Mouse (Mus musculus): ENCODE data around the gene Sh3d19. TPM values are rescaled to one million over a fixed set of nuclear protein-coding genes. Genes with fewer than 3 reads are reported as not detected.

The Sh3d19 gene
- total RNA-seq (2017): 3.6 and 3.9 TPM in 2 replicates

DNA sequence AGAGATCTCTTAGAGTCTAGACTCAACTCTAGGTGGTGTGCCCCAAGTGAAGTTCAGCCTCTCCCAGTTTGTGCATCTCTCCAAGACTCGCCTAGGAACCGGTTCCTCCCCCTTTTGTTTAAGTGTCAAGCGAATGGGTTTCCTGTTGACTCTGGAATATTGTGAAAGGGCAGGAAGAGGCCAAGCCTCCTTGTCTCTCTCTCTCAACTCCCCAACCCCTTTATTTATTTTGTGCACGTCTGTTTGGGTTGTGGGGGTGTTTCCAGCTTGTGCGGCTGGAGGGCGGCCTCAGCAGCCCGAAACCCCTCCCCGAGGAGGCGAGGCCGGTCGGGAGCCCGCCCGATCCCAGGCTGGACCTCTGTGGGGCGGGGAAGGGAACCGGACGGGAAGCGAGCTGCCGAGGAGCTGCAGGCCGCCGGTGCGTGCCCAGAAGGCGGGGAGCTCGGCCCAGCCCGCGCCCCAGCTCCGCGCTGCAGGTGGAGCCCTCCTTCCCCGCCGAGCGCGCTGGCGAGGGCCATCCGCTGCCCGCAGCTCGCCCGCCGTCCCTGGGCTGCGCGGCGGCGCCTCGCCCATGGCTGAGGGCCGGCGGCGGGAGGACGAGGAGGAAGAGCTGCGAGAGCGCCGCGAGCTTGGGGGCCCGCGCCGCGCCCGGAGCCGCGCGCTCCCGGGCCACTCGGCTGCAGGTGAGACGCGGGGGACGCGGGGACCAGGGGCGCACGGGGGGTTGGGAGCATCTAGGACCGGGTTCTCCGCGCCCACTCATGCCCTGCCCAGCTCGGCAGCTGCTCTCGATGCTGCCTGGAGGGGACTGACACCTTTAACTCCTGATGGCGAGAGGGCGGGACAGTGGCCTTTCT lies at the start of gene Sh3d19:
Gene Sh3d19, plus strand, starts transcription at position 368 of the 857 bp plus-strand sequence.
- ATAC-seq (replicated peaks; ENCODE audit: low read depth, poor library complexity, severe bottlenecking): peak; percentile 69

- ATAC-seq (replicated peaks; ENCODE audit: low read depth, poor library complexity, severe bottlenecking): no peak
Observed at GRCm38 (mm10) chr3:85922331-85922730, 48.6 kb upstream of the Sh3d19 start.

DNA sequence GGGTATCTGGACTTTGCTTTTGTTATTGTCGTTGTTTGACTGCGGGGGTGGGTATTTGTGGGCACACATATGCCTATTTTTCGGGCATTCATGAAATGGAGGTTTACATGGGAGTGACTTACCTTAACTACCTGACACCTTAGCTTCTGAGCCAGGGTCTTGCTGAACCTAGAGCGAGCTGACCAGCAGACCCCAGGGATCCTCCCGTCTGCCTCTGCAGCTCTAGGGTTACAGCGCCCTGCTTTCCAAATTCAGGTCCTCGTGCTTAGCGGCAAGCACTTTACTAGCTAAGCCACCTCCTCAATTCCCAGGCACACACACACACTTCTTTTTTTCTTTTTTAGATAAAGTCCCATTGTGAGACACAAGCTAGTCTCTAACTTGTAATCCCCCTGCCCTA lies 47.6 kb upstream of the Sh3d19 start:
- no peak for ATAC-seq (replicated peaks; ENCODE audit: low read depth, poor library complexity, severe bottlenecking)

DNA sequence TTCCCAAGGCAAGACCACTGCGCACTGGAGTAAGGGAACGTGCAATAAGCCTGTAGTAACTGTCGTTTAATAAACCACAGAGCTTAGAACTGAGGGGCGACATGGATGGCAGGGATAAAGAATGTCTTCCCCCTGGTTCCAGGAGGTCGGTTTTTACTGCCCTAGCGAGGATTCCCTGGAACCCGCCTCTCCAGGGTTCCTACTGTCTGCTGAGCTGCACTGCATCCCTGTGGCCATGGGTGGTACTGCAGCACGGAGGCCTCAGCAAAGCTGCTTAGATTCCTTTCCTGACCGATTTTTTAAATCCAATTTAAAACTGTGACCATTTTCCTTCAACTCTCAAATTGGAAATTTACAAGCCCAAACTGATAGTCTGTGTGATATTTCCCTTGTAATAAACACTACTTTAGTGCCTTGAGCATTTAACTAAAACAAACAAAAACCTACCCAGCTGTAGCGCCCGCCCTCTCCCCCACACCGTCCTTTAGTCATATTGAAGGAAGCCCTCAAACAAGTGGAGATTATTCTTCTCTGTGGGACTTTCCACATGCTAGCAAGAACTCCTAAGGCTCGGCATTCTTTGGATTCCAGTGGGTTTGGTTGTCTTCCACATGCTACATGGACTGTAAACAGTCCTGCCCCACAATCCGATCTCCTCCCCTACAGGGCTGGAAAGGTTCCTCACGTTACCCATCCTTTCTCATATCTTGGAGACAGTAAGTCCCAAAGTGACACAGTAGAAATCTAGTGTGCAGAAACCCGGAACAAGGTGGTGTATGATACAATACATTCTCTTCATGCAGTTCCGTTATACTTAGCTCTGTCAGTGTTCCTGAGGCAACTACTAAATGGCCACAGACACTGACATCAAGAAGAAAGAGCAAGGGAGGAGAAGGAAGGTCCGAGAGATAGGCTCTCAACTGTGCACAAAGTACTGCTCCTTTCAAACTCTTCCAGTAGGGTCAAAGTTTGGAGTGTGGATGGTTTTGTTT lies 46.7 kb upstream of the Sh3d19 start:
- peak; percentile 98 for ATAC-seq (replicated peaks; ENCODE audit: low read depth, poor library complexity, severe bottlenecking)

GRCm38 (mm10) chr3:85927296-85927695 lies 43.6 kb upstream of the Sh3d19 start:
- ATAC-seq (replicated peaks; ENCODE audit: low read depth, poor library complexity, severe bottlenecking): no peak

DNA sequence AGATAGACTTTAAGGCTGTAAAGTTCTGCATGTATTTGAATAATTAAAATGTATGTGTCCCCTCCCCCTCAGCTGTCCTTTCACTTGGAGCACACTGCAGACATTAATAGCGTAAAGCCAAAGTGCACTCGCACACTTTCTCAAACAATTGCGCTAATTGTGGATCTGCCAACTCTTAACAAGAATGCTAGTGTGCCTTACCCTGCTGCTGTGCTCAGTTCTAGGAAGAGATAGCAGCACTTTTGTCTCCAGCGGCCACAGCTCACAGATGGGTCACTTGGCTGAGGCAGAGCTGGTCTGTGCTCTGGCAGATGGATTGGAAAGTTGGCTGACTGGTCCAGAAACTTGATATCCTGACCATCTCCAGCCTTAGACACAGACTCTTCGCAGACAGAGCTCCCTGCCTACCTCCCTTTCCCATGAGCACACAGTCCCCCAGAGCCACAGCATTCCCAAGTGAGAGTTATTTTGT lies 42.7 kb upstream of the Sh3d19 start:
- no peak for ATAC-seq (replicated peaks; ENCODE audit: low read depth, poor library complexity, severe bottlenecking)

DNA sequence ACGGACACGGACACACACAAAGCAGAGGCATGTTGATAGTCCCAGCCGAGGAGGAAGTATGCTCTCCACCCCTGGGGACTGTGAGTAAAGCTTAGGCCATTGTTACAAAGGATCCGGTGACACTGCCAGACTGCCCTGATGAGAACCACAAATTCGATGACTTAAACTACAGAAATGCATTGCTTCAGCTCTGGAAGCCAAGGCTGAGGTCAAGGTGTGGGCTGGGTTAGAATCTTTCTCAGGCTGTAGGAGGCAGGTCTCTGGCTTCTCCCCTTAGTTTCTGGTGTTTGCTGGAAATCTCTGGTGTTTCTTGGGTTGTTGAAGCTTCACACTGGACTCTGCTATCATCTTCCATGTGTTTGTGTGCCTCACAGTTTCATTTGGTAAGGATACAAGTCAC lies 41.2 kb upstream of the Sh3d19 start:
- no peak for ATAC-seq (replicated peaks; ENCODE audit: low read depth, poor library complexity, severe bottlenecking)

DNA sequence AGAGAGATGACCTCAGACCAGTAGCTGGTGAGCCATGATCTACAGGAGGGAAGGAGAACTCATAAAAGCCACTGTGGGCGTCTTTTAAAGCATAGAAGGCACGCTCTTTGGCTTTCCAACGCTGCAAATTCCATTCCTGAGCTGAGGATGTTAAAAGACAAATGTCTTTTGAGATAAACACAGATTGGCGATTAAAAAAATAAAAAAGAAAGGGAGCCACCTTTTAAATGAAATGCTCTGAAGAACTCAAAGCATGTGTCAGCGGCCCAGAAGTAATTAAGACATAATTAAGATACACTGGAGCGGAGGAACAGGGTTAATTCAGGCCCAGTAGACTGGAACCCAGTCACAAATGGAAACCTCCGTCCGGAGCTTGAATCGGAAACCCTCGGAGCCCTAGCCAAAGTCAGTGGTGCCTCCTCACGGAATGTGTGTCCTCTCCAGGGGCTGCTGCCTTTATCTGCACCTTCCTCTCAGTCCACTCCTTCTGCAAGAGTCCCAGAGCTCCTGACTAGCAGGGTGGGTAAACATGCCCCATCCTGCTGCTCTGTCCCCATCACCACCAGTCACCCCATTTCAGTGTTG lies 40.1 kb upstream of the Sh3d19 start:
- ATAC-seq (replicated peaks; ENCODE audit: low read depth, poor library complexity, severe bottlenecking): no peak

DNA sequence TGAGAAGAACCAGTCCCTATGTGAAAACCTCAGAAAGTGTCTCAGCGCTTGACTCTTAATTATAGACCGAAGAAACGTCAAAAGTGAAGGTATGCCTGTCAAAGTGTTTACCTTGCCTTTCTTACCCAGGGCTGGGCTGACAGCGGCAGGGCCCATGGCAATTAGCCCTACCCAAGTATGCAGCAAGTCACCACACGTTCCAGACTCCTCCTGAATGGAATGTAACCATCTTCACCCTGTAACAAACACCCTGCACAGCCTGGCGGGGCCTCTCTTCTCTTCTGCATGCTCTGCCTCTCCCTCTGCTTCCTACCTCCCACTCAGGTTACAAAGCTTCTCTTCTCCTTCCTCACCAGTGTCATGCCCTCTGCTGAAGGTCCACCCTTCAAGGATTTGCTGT lies 39.0 kb upstream of the Sh3d19 start:
- no peak for ATAC-seq (replicated peaks; ENCODE audit: low read depth, poor library complexity, severe bottlenecking)

DNA sequence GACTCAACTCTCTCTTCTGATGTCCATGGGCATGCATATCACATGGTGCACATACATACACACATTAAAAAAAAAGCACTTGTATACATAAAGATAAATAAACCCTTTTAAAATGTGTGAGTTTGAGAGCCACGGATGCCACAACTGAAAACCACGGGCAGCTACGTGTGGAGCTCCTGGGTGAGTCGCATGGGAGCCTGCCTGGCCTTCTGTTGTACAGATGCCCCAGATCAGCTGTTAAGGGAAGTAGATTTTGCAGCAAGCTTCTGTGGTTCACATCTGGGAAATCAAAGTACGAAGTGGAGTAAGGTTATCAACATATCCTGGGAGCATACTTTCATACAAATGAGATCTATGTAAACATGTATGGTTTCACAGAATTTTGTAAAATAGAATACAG lies 37.3 kb upstream of the Sh3d19 start:
- ATAC-seq (replicated peaks; ENCODE audit: low read depth, poor library complexity, severe bottlenecking): no peak

DNA sequence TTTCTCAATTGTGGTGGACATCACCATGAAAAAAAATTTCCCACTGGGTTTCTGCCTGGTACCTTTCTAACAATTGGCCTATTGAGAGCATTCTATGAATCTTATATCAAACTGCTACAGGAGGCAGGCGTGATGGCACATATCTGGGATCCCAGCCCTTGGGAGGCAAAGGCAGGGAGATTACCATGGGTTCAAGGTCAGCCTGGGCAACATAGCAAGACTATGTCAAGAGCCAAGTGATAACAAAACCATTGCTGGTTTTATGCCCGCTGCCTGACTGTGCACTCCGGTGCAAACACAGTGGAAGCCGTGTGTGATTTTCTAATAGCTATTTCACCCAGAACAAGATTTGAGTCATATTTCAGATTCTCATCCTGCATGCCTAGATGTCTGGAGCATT lies 20.0 kb upstream of the Sh3d19 start:
- ATAC-seq (replicated peaks; ENCODE audit: low read depth, poor library complexity, severe bottlenecking): no peak

DNA sequence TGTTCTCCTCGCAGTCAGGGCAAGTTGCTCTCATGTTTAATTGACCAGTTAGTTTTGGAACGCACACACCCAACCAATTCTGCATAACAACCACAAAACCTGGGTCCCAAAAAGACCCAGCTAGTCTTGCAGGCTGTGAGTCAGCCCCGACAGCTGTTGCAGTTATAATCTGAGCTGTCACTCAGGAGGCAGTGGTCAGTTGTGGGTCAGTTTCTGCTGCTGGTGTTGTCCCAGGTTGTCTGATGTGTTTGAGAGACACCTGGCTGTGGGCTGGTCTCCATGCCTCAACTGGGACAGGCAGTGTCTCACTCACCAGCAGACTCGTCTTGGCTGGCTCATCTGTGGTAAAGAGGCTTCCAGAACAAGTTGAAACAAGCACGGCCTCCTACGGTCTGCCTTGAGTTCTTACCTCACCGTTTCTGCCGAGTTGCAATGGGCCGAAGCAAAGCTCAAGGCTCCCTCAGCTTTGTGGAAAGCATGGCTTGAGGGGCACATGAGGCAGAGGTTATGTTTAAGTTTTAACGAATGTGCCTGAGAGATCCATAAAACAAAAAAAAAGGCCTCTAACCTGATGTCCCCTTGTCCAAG lies 18.1 kb upstream of the Sh3d19 start:
- ATAC-seq (replicated peaks; ENCODE audit: low read depth, poor library complexity, severe bottlenecking): no peak

DNA sequence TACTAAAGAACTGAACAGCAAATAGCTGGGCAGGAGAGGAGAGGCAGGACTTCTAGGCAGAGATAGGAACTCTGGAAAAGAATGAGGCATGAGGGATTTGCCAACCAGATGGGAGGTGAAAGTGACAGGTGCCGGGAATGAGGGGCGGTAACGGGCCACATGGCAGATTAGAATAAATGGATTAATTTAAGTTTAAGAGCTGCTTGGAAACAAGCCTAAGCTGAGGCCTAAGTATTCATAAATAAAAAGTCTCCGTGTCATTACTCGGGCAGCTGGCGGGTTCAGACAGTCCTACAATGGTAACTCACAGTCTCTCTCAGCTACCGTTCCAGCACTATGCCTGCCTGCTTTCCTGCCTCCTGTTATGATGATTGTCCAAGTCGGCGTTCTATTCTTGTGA lies 15.6 kb upstream of the Sh3d19 start:
- ATAC-seq (replicated peaks; ENCODE audit: low read depth, poor library complexity, severe bottlenecking): no peak

GRCm38 (mm10) chr3:85955704-85956103 lies 15.2 kb upstream of the Sh3d19 start:
- no peak for ATAC-seq (replicated peaks; ENCODE audit: low read depth, poor library complexity, severe bottlenecking)

DNA sequence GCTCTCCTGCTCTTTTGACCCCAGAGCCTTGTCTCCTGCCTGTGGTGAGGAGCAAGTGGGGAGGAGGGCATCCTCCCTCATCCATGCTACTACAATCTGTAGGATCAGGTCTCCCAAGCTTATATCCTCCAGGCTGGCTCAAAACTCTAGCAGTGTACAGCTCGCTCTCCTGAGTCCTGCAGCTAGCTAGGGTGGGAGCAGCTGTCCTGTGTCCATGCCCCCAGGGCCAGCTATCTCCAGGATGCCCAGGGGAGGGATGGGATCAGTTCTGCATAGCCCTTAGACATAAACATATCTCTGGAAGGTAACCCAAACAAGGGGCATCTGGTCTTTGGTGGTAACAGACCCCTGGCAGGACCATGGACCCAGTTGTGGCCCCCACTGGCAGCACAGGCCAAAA lies 11.2 kb upstream of the Sh3d19 start:
- ATAC-seq (replicated peaks; ENCODE audit: low read depth, poor library complexity, severe bottlenecking): no peak

GRCm38 (mm10) chr3:85961134-85961533 lies 9.8 kb upstream of the Sh3d19 start:
- ATAC-seq (replicated peaks; ENCODE audit: low read depth, poor library complexity, severe bottlenecking): no peak

GRCm38 (mm10) chr3:85965479-85965878 lies 5.4 kb upstream of the Sh3d19 start:
- ATAC-seq (replicated peaks; ENCODE audit: low read depth, poor library complexity, severe bottlenecking): no peak

DNA sequence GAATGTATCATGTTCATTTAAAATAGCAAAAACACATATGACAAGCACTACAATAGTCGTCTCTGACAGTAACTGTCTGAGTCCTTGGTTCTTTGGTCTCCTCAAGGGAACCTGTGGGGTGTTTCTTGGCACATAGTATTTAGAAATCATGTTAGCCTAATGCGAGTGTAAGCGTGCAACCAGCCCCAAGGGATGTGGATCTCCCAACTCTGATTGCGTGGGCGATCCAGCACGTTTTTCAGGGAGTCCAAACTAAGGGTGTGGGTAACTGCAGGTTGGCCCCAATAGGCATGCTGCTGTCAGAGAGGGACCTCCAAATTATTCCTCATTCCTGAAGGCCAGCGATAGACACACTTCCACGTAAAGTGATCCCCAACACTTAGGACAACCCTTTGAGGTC lies 1.9 kb upstream of the Sh3d19 start:
- ATAC-seq (replicated peaks; ENCODE audit: low read depth, poor library complexity, severe bottlenecking): no peak

- ATAC-seq (replicated peaks; ENCODE audit: low read depth, poor library complexity, severe bottlenecking): no peak; the same call in 1 of the 2 replicates
Observed at GRCm38 (mm10) chr3:85971599-85971975, 678 bp downstream of the Sh3d19 start.

Measured in common myeloid progenitor, adult 5-6 weeks (primary cell).